In the genomic region with DNA sequence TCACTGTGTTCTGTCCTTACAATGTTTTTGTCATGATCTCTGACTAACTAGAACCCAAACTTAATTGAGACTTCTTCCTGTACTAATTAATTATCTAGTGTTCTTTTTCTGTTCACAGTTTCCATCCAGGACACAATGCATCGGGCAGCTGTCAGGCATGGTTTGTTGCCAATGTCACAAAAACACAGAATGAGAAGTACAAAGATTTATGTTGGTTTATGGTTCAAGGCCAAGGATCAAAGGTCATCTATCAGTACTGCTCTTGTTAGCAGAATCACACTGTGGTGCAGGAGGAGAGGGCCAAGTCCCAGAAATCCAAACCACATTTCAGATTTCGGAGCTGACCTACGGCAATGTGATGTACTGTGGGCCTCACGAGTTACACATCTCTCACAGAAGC, we compare ENCODE assay signal across 27 mouse cellular contexts.
DNase-seq lines count a peak whose midpoint lies in the region; ATAC-seq and TF ChIP-seq lines count a peak whose summit lies in the region.
"Had no signal": no experiment of that assay in that cellular context is flagged by ENCODE, and none has a peak within 500 bp of the region (broad histone marks: within the 10 kb centered on the region; RNA-seq: fewer than 3 reads in every experiment).

No protein-coding gene starts in this region.

- no peaks in the 10 kb centered on the region; the same call in 1 of the 2 replicates for H3K79me2 ChIP-seq in liver, adult 2 months (ENCODE audit: control insufficient read depth, insufficient read depth, low read length)

- H3K27me3 ChIP-seq in kidney, adult 2 months (replicated peaks; ENCODE audit: control insufficient read depth, insufficient read depth, low read length) = no peaks in the 10 kb centered on the region
- H3K27me3 ChIP-seq in kidney, embryonic 15.5 days = no peaks in the 10 kb centered on the region
- no peaks in the 10 kb centered on the region for H3K27me3 ChIP-seq in liver, adult 2 months (ENCODE audit: control insufficient read depth, insufficient read depth, low read length)
- no peaks in the 10 kb centered on the region for H3K27me3 ChIP-seq in liver, embryonic 12.5 days (replicated peaks)
- H3K27me3 ChIP-seq: CH12.LX; embryonic facial prominence, embryonic 13.5 days; embryonic facial prominence, embryonic 15.5 days; forebrain, embryonic 12.5 days had no signal

- H3K4me1 ChIP-seq in kidney, adult 2 months (ENCODE audit: control insufficient read depth, insufficient read depth, low read length) = peaks cover 2% of the 10 kb centered on the region; the same call in 1 of the 2 replicates
- no peaks in the 10 kb centered on the region for H3K4me1 ChIP-seq in kidney, embryonic 15.5 days
- 0 out of 2 replicates have a peak, but pooled peaks cover 3% of the 10 kb centered on the region for H3K4me1 ChIP-seq in liver, adult 2 months (ENCODE audit: control insufficient read depth, insufficient read depth, low read length)
- H3K4me1 ChIP-seq in liver, embryonic 12.5 days = no peaks in the 10 kb centered on the region
- H3K4me1 ChIP-seq: embryonic facial prominence, embryonic 13.5 days; embryonic facial prominence, embryonic 15.5 days; forebrain, embryonic 10.5 days; forebrain, embryonic 12.5 days had no signal

- no peak overlapping the region for H3K4me3 ChIP-seq in kidney, adult 2 months (ENCODE audit: insufficient read depth, low read depth, low read length)
- no peak overlapping the region for H3K4me3 ChIP-seq in kidney, embryonic 15.5 days (replicated peaks)
- H3K4me3 ChIP-seq in liver, adult 2 months (ENCODE audit: insufficient read depth, low read depth, low read length) = no peak overlapping the region
- no peak overlapping the region for H3K4me3 ChIP-seq in liver, embryonic 12.5 days
- H3K4me3 ChIP-seq: embryonic facial prominence, embryonic 13.5 days; embryonic facial prominence, embryonic 15.5 days; erythroblast, embryonic 14.5 days; forebrain, embryonic 10.5 days; forebrain, embryonic 12.5 days had no signal

- no peaks in the 10 kb centered on the region for H3K36me3 ChIP-seq in kidney, adult 2 months (ENCODE audit: control insufficient read depth, insufficient read depth, low read length)
- H3K36me3 ChIP-seq in kidney, embryonic 15.5 days = no peaks in the 10 kb centered on the region
- H3K36me3 ChIP-seq in liver, adult 2 months (ENCODE audit: control insufficient read depth, insufficient read depth, low read length) = no peaks in the 10 kb centered on the region
- no peaks in the 10 kb centered on the region for H3K36me3 ChIP-seq in liver, embryonic 12.5 days
- H3K36me3 ChIP-seq: embryonic facial prominence, embryonic 15.5 days; forebrain, embryonic 10.5 days; forebrain, embryonic 12.5 days; G1E had no signal

- 46% methylated on average over 4 of the region's 4 CpGs for WGBS in kidney, adult 2 months
- WGBS in kidney, embryonic 15.5 days = 57% methylated on average over 4 of the region's 4 CpGs
- WGBS in liver, adult 2 months = 50% methylated on average over 4 of the region's 4 CpGs
- WGBS in liver, embryonic 12.5 days (ENCODE audit: insufficient replicate concordance) = 73% methylated on average over 4 of the region's 4 CpGs

- H3K9me3 ChIP-seq in kidney, embryonic 15.5 days (replicated peaks) = no peaks in the 10 kb centered on the region
- no peaks in the 10 kb centered on the region for H3K9me3 ChIP-seq in liver, embryonic 12.5 days (replicated peaks)
- H3K9me3 ChIP-seq: embryonic facial prominence, embryonic 13.5 days; embryonic facial prominence, embryonic 15.5 days; forebrain, embryonic 10.5 days; forebrain, embryonic 12.5 days; G1E had no signal

- no peak for TF ChIP-seq POLR2A in kidney, adult 2 months (IDR thresholded peaks at IDR 0.05; ENCODE audit: low read depth, low read length)
- TF ChIP-seq POLR2A in liver, adult 2 months (IDR thresholded peaks at IDR 0.05; ENCODE audit: extremely low read depth, insufficient read depth, low read length) = no peak

- TF ChIP-seq CTCF in kidney, adult 2 months (conservative IDR thresholded peaks at IDR 0.05; ENCODE audit: insufficient read depth, insufficient read length, low read depth, low read length) = no peak
- no peak for TF ChIP-seq CTCF in liver, adult 2 months (IDR thresholded peaks at IDR 0.05; ENCODE audit: low read depth, low read length)

- DNase-seq in kidney, adult 2 months = peak; percentile 38
- DNase-seq in kidney, postnatal 10 days = peak; percentile 10
- no peak for DNase-seq in kidney, adult 11 months
- peak; percentile 58 for DNase-seq in liver, adult 2 months (ENCODE audit: extremely low read depth, low read depth, low spot score)
- DNase-seq in Muller cell, postnatal 12 days (ENCODE audit: inconsistent ontology term) = peak; percentile 51
- DNase-seq: adrenal gland, adult 2 months; adrenal gland, postnatal 10 days; adrenal gland, postnatal 25 days; B cell, adult 2 months; cerebellum, adult 11 months; cerebellum, adult 18-20 months; cerebellum, adult 8-10 months; cerebellum, adult 9-11 months; cerebellum, postnatal 14 days; cerebellum, postnatal 36 days; embryo, embryonic 11 days had no signal

- no peak overlapping the region for H3K4me2 ChIP-seq in kidney, embryonic 15.5 days
- H3K4me2 ChIP-seq in liver, embryonic 12.5 days = no peak overlapping the region
- H3K4me2 ChIP-seq: embryonic facial prominence, embryonic 13.5 days; embryonic facial prominence, embryonic 15.5 days; forebrain, embryonic 12.5 days had no signal

- ATAC-seq in kidney, embryonic 15.5 days (replicated peaks; ENCODE audit: low FRiP score) = no peak
- no peak for ATAC-seq in liver, embryonic 12.5 days
- ATAC-seq: CD4-positive, CD25-positive, alpha-beta regulatory T cell, adult 4 months; forebrain, embryonic 14.5 days had no signal

- no peak overlapping the region for H3K9ac ChIP-seq in kidney, embryonic 15.5 days
- H3K9ac ChIP-seq in liver, adult 2 months (ENCODE audit: low read depth, low read length) = no peak overlapping the region
- H3K9ac ChIP-seq in liver, embryonic 12.5 days = no peak overlapping the region
- H3K9ac ChIP-seq: embryonic facial prominence, embryonic 13.5 days; embryonic facial prominence, embryonic 15.5 days; forebrain, embryonic 12.5 days had no signal

- H3K27ac ChIP-seq in kidney, adult 2 months (ENCODE audit: insufficient read depth, low read depth, low read length) = no peak overlapping the region
- no peak overlapping the region for H3K27ac ChIP-seq in kidney, embryonic 15.5 days
- H3K27ac ChIP-seq in liver, adult 2 months (replicated peaks; ENCODE audit: insufficient read depth, low read depth, low read length) = no peak overlapping the region
- no peak overlapping the region for H3K27ac ChIP-seq in liver, embryonic 12.5 days
- H3K27ac ChIP-seq: embryonic facial prominence, embryonic 13.5 days; embryonic facial prominence, embryonic 15.5 days; forebrain, embryonic 10.5 days; forebrain, embryonic 12.5 days had no signal
